Mouse (Mus musculus): ENCODE data around the gene Hmces. TPM values are rescaled to one million over a fixed set of nuclear protein-coding genes. Genes with fewer than 3 reads are reported as not detected.
A peak's percentile ranks its signal among the peaks of the same experiment; 100 is the strongest.

Hmces gene
- polyA plus RNA-seq, 1 experiment, result 28.1 TPM

DNA sequence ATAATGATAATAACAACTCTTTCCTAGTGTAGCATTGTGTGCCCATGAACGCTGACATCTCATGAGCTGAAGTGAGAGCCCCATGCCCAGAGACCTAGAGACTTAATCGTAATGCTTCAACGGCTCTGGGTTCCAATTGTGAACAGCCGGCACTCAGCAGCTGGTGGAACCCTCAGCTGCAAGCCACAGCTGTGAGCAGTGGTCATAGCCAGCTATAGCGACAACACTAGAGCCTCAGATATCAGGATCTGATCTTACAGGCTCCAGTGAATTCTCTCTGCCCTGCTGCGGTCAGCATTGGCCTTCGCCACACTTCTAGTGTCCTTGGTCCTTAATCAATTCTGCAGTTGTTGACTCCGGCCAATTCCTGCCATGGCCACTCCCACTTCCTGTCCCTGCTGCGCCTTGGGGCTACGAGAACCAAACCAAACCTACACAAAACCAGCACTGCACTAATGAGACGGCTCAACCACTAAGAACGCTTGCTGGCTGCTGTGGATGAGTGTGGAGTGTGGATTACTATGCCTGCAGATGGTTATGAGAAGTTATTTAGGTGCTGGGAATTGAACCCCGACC, 37.6 kb upstream of the Hmces start:
- no peak for TF ChIP-seq USF1 (IDR thresholded peaks at IDR 0.05; ENCODE audit: low read depth)
- TF ChIP-seq MYOG (IDR thresholded peaks at IDR 0.05; ENCODE audit: control insufficient read depth in 1 of 3, insufficient read depth in 1 of 3, insufficient read length in 2 of 3, low read depth in 2 of 3), result peak; percentile 25 to 66 (median 32)
- peak in 2 of 3 experiments; percentile 26 to 57 for TF ChIP-seq MYOD1 (IDR thresholded peaks at IDR 0.05; ENCODE audit: control insufficient read depth in 1 of 3, insufficient read length in 2 of 3, low read depth in 2 of 3)
- H3K27me3 ChIP-seq (ENCODE audit: control insufficient read depth, insufficient read depth, insufficient read length), result no peaks in the 10 kb centered on the region
- no peaks in the 10 kb centered on the region for H3K36me3 ChIP-seq (ENCODE audit: control insufficient read depth, insufficient read depth)
- no peak overlapping the region for H3K4me2 ChIP-seq (ENCODE audit: low read depth)
- no peak overlapping the region for H3ac ChIP-seq (ENCODE audit: control insufficient read depth, insufficient read length)
- H3K4me3 ChIP-seq, result no peak overlapping the region
- no peaks in the 10 kb centered on the region for H3K79me2 ChIP-seq (ENCODE audit: control insufficient read depth, insufficient read depth)

DNA sequence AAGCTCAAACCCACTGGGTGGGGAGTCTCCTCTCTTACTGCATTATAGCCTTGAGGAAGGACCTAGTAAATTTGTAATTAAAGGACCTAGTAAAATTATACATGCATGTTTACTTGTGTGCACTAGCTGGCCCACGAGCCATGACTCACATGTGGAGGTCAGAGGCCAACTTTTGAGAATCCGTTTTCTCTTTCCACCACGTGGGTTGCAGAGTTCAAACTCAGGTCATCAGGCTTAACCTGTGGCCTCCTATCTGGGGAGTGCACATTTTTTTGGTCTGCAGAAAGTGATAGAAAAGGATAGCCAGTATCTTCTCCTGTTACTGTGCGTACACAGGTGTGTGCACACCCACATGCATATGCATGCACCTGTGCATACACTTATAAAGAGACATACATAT, 34.7 kb upstream of the Hmces start:
- no peak overlapping the region for H3K4me3 ChIP-seq

GRCm38 (mm10) chr6:87879628-87880027, 34.1 kb upstream of the Hmces start:
- no peaks in the 10 kb centered on the region for H3K36me3 ChIP-seq (ENCODE audit: control insufficient read depth, insufficient read depth)
- H3K4me3 ChIP-seq, result no peak overlapping the region

More for the DNA sequence above, 34.7 kb upstream of the Hmces start:
- H3K79me2 ChIP-seq (ENCODE audit: control insufficient read depth, insufficient read depth), result no peaks in the 10 kb centered on the region
- H3K27me3 ChIP-seq (ENCODE audit: control insufficient read depth, insufficient read depth, insufficient read length), result no peaks in the 10 kb centered on the region
- H3ac ChIP-seq (ENCODE audit: control insufficient read depth, insufficient read length), result no peak overlapping the region
- H3K4me2 ChIP-seq (ENCODE audit: low read depth), result no peak overlapping the region
- no peak for TF ChIP-seq SRF (IDR thresholded peaks at IDR 0.05; ENCODE audit: control insufficient read depth, insufficient read length, low read depth)
- TF ChIP-seq TCF12 (IDR thresholded peaks at IDR 0.05; ENCODE audit: insufficient read depth, poor library complexity, severe bottlenecking), result no peak
- no peak for TF ChIP-seq POLR2AphosphoS2 (IDR thresholded peaks at IDR 0.05; ENCODE audit: insufficient read length, low read depth)
- no peak for TF ChIP-seq CEBPB (IDR thresholded peaks at IDR 0.05; ENCODE audit: insufficient read depth, poor library complexity, severe bottlenecking)
- TF ChIP-seq USF1 (IDR thresholded peaks at IDR 0.05; ENCODE audit: low read depth), result peak; percentile 30
- no peaks in the 10 kb centered on the region for H3K36me3 ChIP-seq (ENCODE audit: control insufficient read depth, insufficient read depth)

GRCm38 (mm10) chr6:87882221-87882620, 31.5 kb upstream of the Hmces start:
- no peaks in the 10 kb centered on the region for H3K27me3 ChIP-seq (ENCODE audit: control insufficient read depth, insufficient read depth, insufficient read length)
- no peak overlapping the region for H3ac ChIP-seq (ENCODE audit: control insufficient read depth, insufficient read length)
- TF ChIP-seq E2F4 (IDR thresholded peaks at IDR 0.05; ENCODE audit: insufficient read depth), result no peak
- no peak for TF ChIP-seq SRF (IDR thresholded peaks at IDR 0.05; ENCODE audit: control insufficient read depth, insufficient read length, low read depth)
- TF ChIP-seq MYOD1 (IDR thresholded peaks at IDR 0.05; ENCODE audit: control insufficient read depth in 1 of 3, insufficient read length in 2 of 3, low read depth in 2 of 3), result peak in 1 of 3 experiments; percentile 63
- peak in 2 of 3 experiments; percentile 4 to 65 for TF ChIP-seq MYOG (IDR thresholded peaks at IDR 0.05; ENCODE audit: control insufficient read depth in 1 of 3, insufficient read depth in 1 of 3, insufficient read length in 2 of 3, low read depth in 2 of 3)
- no peaks in the 10 kb centered on the region for H3K79me2 ChIP-seq (ENCODE audit: control insufficient read depth, insufficient read depth)
- no peak overlapping the region for H3K4me2 ChIP-seq (ENCODE audit: low read depth)
- H3K4me3 ChIP-seq, result no peak overlapping the region
- H3K36me3 ChIP-seq (ENCODE audit: control insufficient read depth, insufficient read depth), result no peaks in the 10 kb centered on the region

More at GRCm38 (mm10) chr6:87879628-87880027, 34.1 kb upstream of the Hmces start:
- Histone ChIP-seq H3K27me3 (ENCODE audit: control insufficient read depth, insufficient read depth, insufficient read length) (no peaks in the 10 kb centered on the region), H3ac (ENCODE audit: control insufficient read depth, insufficient read length) (no peak overlapping the region), H3K4me2 (ENCODE audit: low read depth) (no peak overlapping the region), H3K79me2 (ENCODE audit: control insufficient read depth, insufficient read depth) (no peaks in the 10 kb centered on the region)
- TF ChIP-seq MAX (IDR thresholded peaks at IDR 0.05; ENCODE audit: low read depth), result no peak

GRCm38 (mm10) chr6:87882816-87883215, 30.9 kb upstream of the Hmces start:
- TF ChIP-seq MYOG (IDR thresholded peaks at IDR 0.05; ENCODE audit: control insufficient read depth in 1 of 3, insufficient read depth in 1 of 3, insufficient read length in 2 of 3, low read depth in 2 of 3) (no peak), TCF12 (IDR thresholded peaks at IDR 0.05; ENCODE audit: insufficient read depth, poor library complexity, severe bottlenecking) (no peak), CEBPB (IDR thresholded peaks at IDR 0.05; ENCODE audit: insufficient read depth, poor library complexity, severe bottlenecking) (no peak), MAX (IDR thresholded peaks at IDR 0.05; ENCODE audit: low read depth) (no peak), POLR2A (IDR thresholded peaks at IDR 0.05; ENCODE audit: insufficient read length, low read depth) (no peak), REST (IDR thresholded peaks at IDR 0.05; ENCODE audit: insufficient read depth, insufficient read length) (no peak), SRF (IDR thresholded peaks at IDR 0.05; ENCODE audit: control insufficient read depth, insufficient read length, low read depth) (no peak), TCF3 (IDR thresholded peaks at IDR 0.05; ENCODE audit: insufficient read length, low read depth) (no peak), POLR2AphosphoS2 (IDR thresholded peaks at IDR 0.05; ENCODE audit: insufficient read length, low read depth) (no peak), MYOD1 (IDR thresholded peaks at IDR 0.05; ENCODE audit: control insufficient read depth in 1 of 3, insufficient read length in 2 of 3, low read depth in 2 of 3) (no peak), USF1 (IDR thresholded peaks at IDR 0.05; ENCODE audit: low read depth) (no peak)
- Histone ChIP-seq H3K4me2 (ENCODE audit: low read depth) (peak overlapping the region; percentile 20), H3K79me2 (ENCODE audit: control insufficient read depth, insufficient read depth) (peaks cover under 1% of the 10 kb centered on the region)

DNA sequence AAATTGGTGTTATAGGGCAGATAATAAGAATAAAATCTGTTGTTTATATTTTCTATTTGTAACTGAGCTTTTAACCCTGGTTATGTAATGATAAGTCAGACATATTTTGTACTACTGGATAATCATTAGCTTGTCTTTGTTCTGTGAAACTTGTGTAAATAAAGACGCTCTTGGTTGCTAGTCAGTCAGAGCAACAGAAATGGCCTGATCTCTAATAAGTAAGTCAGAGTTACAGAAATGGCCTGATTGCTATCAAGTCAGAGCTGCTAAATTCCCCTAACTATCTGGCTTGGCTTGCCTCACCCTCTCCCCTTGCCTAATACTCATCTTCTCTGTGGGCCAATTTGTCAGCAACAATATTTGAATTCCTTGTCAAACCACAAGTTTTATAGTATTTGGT, 27.0 kb upstream of the Hmces start:
- Histone ChIP-seq H3K4me2 (ENCODE audit: low read depth) (no peak overlapping the region), H3ac (ENCODE audit: control insufficient read depth, insufficient read length) (no peak overlapping the region), H3K27me3 (ENCODE audit: control insufficient read depth, insufficient read depth, insufficient read length) (no peaks in the 10 kb centered on the region), H3K36me3 (ENCODE audit: control insufficient read depth, insufficient read depth) (peaks cover 15% of the 10 kb centered on the region), H3K4me3 (no peak overlapping the region), H3K79me2 (ENCODE audit: control insufficient read depth, insufficient read depth) (peaks cover 23% of the 10 kb centered on the region)
- TF ChIP-seq MAX (IDR thresholded peaks at IDR 0.05; ENCODE audit: low read depth), result no peak

More at GRCm38 (mm10) chr6:87882816-87883215, 30.9 kb upstream of the Hmces start:
- Histone ChIP-seq H3ac (ENCODE audit: control insufficient read depth, insufficient read length) (no peak overlapping the region), H3K27me3 (ENCODE audit: control insufficient read depth, insufficient read depth, insufficient read length) (no peaks in the 10 kb centered on the region), H3K36me3 (ENCODE audit: control insufficient read depth, insufficient read depth) (no peaks in the 10 kb centered on the region), H3K4me3 (no peak overlapping the region)
